Mouse (Mus musculus) thymus, postnatal 25 days (tissue): ENCODE results near the gene Lrriq4.
"Not testable (repeated sequence)": the region's sequence is repeated elsewhere in the genome, so short reads cannot be mapped to it uniquely, and the experiment has no call there.

Experiments used
- DNase-seq: peaks from one replicate; pipeline ENCODE4 v3.0.0; 2022

Lrriq4 gene

GRCm38 (mm10) chr3:30687216-30687615 is 42.9 kb downstream of the Lrriq4 start:
- DNase-seq: no peak

GRCm38 (mm10) chr3:30690976-30691375 is 46.7 kb downstream of the Lrriq4 start:
- no peak for DNase-seq

GRCm38 (mm10) chr3:30695661-30696060 is 51.4 kb downstream of the Lrriq4 start:
- no peak for DNase-seq

- DNase-seq: no peak
These were observed 52.0 kb downstream of the Lrriq4 start for GRCm38 (mm10) chr3:30696346-30696745.

GRCm38 (mm10) chr3:30697891-30698290 is 53.6 kb downstream of the Lrriq4 start:
- no peak for DNase-seq

- not testable (repeated sequence) for DNase-seq
These were observed 55.6 kb downstream of the Lrriq4 start, which contains the start of gene Lrrc31 for GRCm38 (mm10) chr3:30699711-30700505. TSS of gene Lrrc31 (minus strand) at chr3:30699843.

- DNase-seq: no peak
These were observed 61.7 kb downstream of the Lrriq4 start for GRCm38 (mm10) chr3:30705977-30706376.

- no peak for DNase-seq
These were observed 62.4 kb downstream of the Lrriq4 start for GRCm38 (mm10) chr3:30706614-30707276.

- no peak for DNase-seq
These were observed 65.9 kb downstream of the Lrriq4 start for GRCm38 (mm10) chr3:30710191-30710590.

- no peak for DNase-seq
These were observed 69.0 kb downstream of the Lrriq4 start for GRCm38 (mm10) chr3:30713334-30713733.

GRCm38 (mm10) chr3:30718649-30719048 is 74.3 kb downstream of the Lrriq4 start:
- no peak for DNase-seq
